ENCODE assay signal across 14 mouse cellular contexts in the genomic region with DNA sequence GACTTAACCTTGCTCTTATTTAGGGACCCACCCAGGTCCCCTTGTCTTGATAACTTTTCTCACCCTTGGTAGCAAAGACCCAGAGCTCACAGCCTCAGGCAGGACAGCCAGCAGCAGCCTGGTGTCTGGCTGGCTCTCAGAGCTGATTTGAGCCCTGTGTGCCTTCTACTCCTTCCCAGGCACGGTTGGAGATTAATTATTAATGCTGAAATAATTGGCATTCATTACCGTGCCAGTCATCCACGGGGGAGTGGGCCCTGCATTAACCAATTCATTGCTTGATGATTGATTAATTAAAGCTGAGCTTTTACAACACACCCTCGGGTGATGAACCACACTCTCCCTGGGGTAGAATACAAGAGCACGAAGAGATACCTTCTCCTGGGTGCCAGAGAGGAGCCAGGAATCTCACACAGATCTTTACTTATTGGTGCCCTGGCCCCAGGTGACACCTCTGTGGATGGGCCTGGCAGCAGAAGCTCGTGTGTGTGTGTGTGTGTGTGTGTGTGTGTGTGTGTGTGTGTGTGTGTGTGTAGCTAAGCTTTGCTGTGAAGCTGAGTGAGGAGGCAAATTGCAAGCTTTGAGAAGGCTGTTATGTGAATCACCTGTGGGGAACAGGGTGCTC. TPM values are rescaled to one million over a fixed set of nuclear protein-coding genes. Genes with fewer than 3 reads are reported as not detected.
DNase-seq lines count a peak whose midpoint lies in the region; ATAC-seq lines count a peak whose summit lies in the region.
"Had no signal": no experiment of that assay in that cellular context is flagged by ENCODE, and none has a peak within 500 bp of the region (broad histone marks: within the 10 kb centered on the region; RNA-seq: fewer than 3 reads in every experiment).

No protein-coding gene starts in this region.

- ATAC-seq in midbrain, embryonic 11.5 days (ENCODE audit: low FRiP score) = 0 out of 2 replicates have a peak, but pooled peaks have one; percentile 22
- ATAC-seq in hindbrain, embryonic 16.5 days = peak; percentile 48; the same call in 1 of the 2 replicates
- peak; percentile 68; the same call in 1 of the 2 replicates for ATAC-seq in neural tube, embryonic 14.5 days (ENCODE audit: low read depth)

- H3K4me2 ChIP-seq in midbrain, embryonic 11.5 days = no peak overlapping the region
- H3K4me2 ChIP-seq in hindbrain, embryonic 16.5 days (ENCODE audit: low read length) = no peak overlapping the region
- no peak overlapping the region for H3K4me2 ChIP-seq in neural tube, embryonic 14.5 days (ENCODE audit: low read depth, low read length)
- H3K4me2 ChIP-seq: heart, embryonic 15.5 days; limb, embryonic 12.5 days; lung, embryonic 14.5 days had no signal

- 64% methylated on average over 6 of the region's 6 CpGs for WGBS in midbrain, embryonic 11.5 days
- WGBS in midbrain, embryonic 10.5 days = 64% methylated on average over 6 of the region's 6 CpGs
- 16% methylated on average over 6 of the region's 6 CpGs for WGBS in hindbrain, embryonic 16.5 days
- 18% methylated on average over 6 of the region's 6 CpGs for WGBS in neural tube, embryonic 14.5 days

- no peaks in the 10 kb centered on the region for H3K36me3 ChIP-seq in midbrain, embryonic 11.5 days (ENCODE audit: control insufficient read depth, insufficient read depth, low read length)
- H3K36me3 ChIP-seq in midbrain, embryonic 10.5 days = no peaks in the 10 kb centered on the region
- no peaks in the 10 kb centered on the region for H3K36me3 ChIP-seq in hindbrain, embryonic 16.5 days (ENCODE audit: control insufficient read depth, insufficient read depth, low read length)
- no peaks in the 10 kb centered on the region for H3K36me3 ChIP-seq in neural tube, embryonic 14.5 days (ENCODE audit: control insufficient read depth, insufficient read depth, low read length)
- H3K36me3 ChIP-seq: G1E; heart, embryonic 15.5 days; limb, embryonic 12.5 days had no signal

- no peak overlapping the region for H3K4me3 ChIP-seq in midbrain, embryonic 11.5 days (ENCODE audit: low read depth, low read length)
- no peak overlapping the region for H3K4me3 ChIP-seq in midbrain, embryonic 10.5 days
- no peak overlapping the region for H3K4me3 ChIP-seq in hindbrain, embryonic 16.5 days (ENCODE audit: low read length)
- no peak overlapping the region for H3K4me3 ChIP-seq in neural tube, embryonic 14.5 days (ENCODE audit: low read depth, low read length)
- H3K4me3 ChIP-seq: heart, embryonic 15.5 days; limb, embryonic 12.5 days; megakaryocyte, embryonic 14.5 days had no signal

- H3K9ac ChIP-seq in midbrain, embryonic 11.5 days (ENCODE audit: low read length) = no peak overlapping the region
- no peak overlapping the region for H3K9ac ChIP-seq in hindbrain, embryonic 16.5 days (ENCODE audit: low read depth, low read length)
- no peak overlapping the region for H3K9ac ChIP-seq in neural tube, embryonic 14.5 days (replicated peaks; ENCODE audit: low read depth, low read length)
- H3K9ac ChIP-seq: heart, embryonic 15.5 days; limb, embryonic 12.5 days; lung, embryonic 14.5 days had no signal

- H3K27me3 ChIP-seq in midbrain, embryonic 11.5 days (ENCODE audit: control insufficient read depth, insufficient read depth, low read length) = no peaks in the 10 kb centered on the region
- no peaks in the 10 kb centered on the region for H3K27me3 ChIP-seq in midbrain, embryonic 10.5 days (ENCODE audit: low read depth, poor library complexity, severe bottlenecking)
- no peaks in the 10 kb centered on the region; the same call in 1 of the 2 replicates for H3K27me3 ChIP-seq in hindbrain, embryonic 16.5 days (replicated peaks; ENCODE audit: control insufficient read depth, insufficient read depth, low read length)
- no peaks in the 10 kb centered on the region for H3K27me3 ChIP-seq in neural tube, embryonic 14.5 days (ENCODE audit: control insufficient read depth, insufficient read depth, low read length)
- H3K27me3 ChIP-seq: heart, embryonic 15.5 days; limb, embryonic 12.5 days had no signal

- no peaks in the 10 kb centered on the region for H3K4me1 ChIP-seq in midbrain, embryonic 11.5 days (ENCODE audit: control insufficient read depth, insufficient read depth, low read length)
- H3K4me1 ChIP-seq in midbrain, embryonic 10.5 days = peaks cover 7% of the 10 kb centered on the region
- H3K4me1 ChIP-seq in hindbrain, embryonic 16.5 days (ENCODE audit: control insufficient read depth, insufficient read depth, low read depth, low read length) = peaks cover 7% of the 10 kb centered on the region
- H3K4me1 ChIP-seq in neural tube, embryonic 14.5 days (ENCODE audit: control insufficient read depth, insufficient read depth, low read length) = no peaks in the 10 kb centered on the region

- DNase-seq in midbrain, embryonic 11.5 days (ENCODE audit: low spot score, missing footprints) = no peak
- DNase-seq in midbrain, embryonic 10.5 days (ENCODE audit: low spot score) = no peak
- peak; percentile 18 for DNase-seq in kidney, postnatal 10 days
- DNase-seq in gastrocnemius, adult 8-10 months (ENCODE audit: low spot score in 2 of 2) = no peak
- DNase-seq in right cerebral cortex, postnatal 36 days (ENCODE audit: low spot score in 2 of 2) = no peak
- no peak for DNase-seq in lung, adult 18-20 months
- DNase-seq: cerebellum, adult 9-10 months; lung, embryonic 14.5 days had no signal

- no peaks in the 10 kb centered on the region for H3K9me3 ChIP-seq in midbrain, embryonic 11.5 days (ENCODE audit: control insufficient read depth, low read length)
- no peaks in the 10 kb centered on the region for H3K9me3 ChIP-seq in midbrain, embryonic 10.5 days (replicated peaks)
- no peaks in the 10 kb centered on the region for H3K9me3 ChIP-seq in hindbrain, embryonic 16.5 days (ENCODE audit: control insufficient read depth, low read length)
- H3K9me3 ChIP-seq in neural tube, embryonic 14.5 days (ENCODE audit: control insufficient read depth, low read length) = no peaks in the 10 kb centered on the region
- H3K9me3 ChIP-seq: heart, embryonic 15.5 days; limb, embryonic 12.5 days; megakaryocyte, embryonic 14.5 days had no signal

- no peak overlapping the region for H3K27ac ChIP-seq in midbrain, embryonic 11.5 days (ENCODE audit: low read depth, low read length)
- H3K27ac ChIP-seq in midbrain, embryonic 10.5 days (replicated peaks) = no peak overlapping the region
- H3K27ac ChIP-seq in hindbrain, embryonic 16.5 days (ENCODE audit: low read depth, low read length) = no peak overlapping the region
- H3K27ac ChIP-seq in neural tube, embryonic 14.5 days (ENCODE audit: low read depth, low read length) = no peak overlapping the region
- H3K27ac ChIP-seq: heart, embryonic 15.5 days; limb, embryonic 12.5 days had no signal

RNA-seq across cellular contexts. Expression of a gene that starts 14.2 kb away (rescaled TPM):
- 0.37 and 0.51 TPM in 2 replicates for polyA plus RNA-seq in midbrain, embryonic 11.5 days (2014; fragmentation: Nextera tagmentation; extraction: Ambion mirVana)
- 0.25 and 0.50 TPM in 2 replicates for polyA plus RNA-seq in midbrain, embryonic 10.5 days (2016; fragmentation: Nextera tagmentation; extraction: Ambion mirVana)
- 2.7 and 2.8 TPM in 2 replicates for polyA plus RNA-seq in hindbrain, embryonic 16.5 days (2015; fragmentation: Nextera tagmentation; extraction: Ambion mirVana)
- polyA plus RNA-seq in neural tube, embryonic 14.5 days (2014; fragmentation: Nextera tagmentation; extraction: Ambion mirVana) = 2.4 and 2.7 TPM in 2 replicates
- total RNA-seq in gastrocnemius, adult 8-10 months (2022) = 1 to 10 TPM in 1 of 4 experiments, under 1 TPM in 3; 0.39 to 1.3 (median 0.67) TPM
- polyA plus RNA-seq: G1E had no signal
